ENCODE assay signal across 8 mouse cellular contexts in the genomic region with DNA sequence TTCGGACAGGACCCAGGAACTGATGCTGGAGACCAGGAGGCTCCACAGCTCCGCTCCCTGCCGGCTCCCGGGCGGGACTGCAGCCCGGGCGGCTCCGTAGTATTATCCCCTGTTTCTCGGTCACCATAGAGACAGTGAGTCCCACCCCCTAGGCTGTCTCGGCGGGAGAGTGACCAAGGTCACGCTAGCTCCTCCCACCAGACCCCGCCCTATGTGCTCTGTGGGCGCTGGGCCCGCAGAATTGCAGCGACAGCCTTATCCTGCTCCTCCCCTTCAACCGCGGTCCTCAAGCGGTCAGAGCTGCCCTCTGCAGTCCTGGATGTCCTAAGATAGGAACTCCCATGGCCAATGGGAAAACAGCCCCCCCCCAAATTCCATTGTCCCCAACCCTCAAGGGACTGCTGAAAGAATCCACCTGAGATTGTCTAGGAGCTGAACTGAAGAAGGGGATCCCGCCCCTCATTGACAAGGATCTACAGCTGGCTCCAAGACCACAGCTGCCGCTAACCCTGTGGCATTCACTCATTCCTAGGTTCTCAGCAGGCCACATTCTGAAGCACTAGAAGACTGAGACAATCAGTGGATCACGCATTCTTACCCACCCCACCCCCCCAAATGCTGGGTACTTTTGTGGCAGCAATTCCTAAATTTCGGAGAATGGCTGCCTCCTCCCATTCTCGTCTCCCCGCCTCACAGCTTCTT. TPM values are rescaled to one million over a fixed set of nuclear protein-coding genes. Genes with fewer than 3 reads are reported as not detected.
A peak's percentile ranks its signal among the peaks of the same experiment; 100 is the strongest.
DNase-seq lines count a peak whose midpoint lies in the region; ATAC-seq and TF ChIP-seq lines count a peak whose summit lies in the region.

A gene (minus strand): TSS at position 213 of the 702 bp plus-strand sequence.

- H3K27ac ChIP-seq in forebrain, embryonic 14.5 days (ENCODE audit: low read depth, low read length) = peak within 1 kb of the TSS; percentile 60
- peak within 1 kb of the TSS; percentile 54 for H3K27ac ChIP-seq in heart, postnatal 0 days (ENCODE audit: low read depth)
- no peak within 1 kb of the TSS for H3K27ac ChIP-seq in liver, embryonic 15.5 days (replicated peaks)
- H3K27ac ChIP-seq in neural tube, embryonic 12.5 days = peak within 1 kb of the TSS; percentile 72
- H3K27ac ChIP-seq in stomach, postnatal 0 days (replicated peaks) = peak within 1 kb of the TSS; percentile 30

- H3K4me3 ChIP-seq in E14TG2a.4 (replicated peaks; ENCODE audit: low read length) = peak within 1 kb of the TSS; percentile 63
- H3K4me3 ChIP-seq in forebrain, embryonic 14.5 days (ENCODE audit: low read depth, low read length) = peak within 1 kb of the TSS; percentile 31
- peak within 1 kb of the TSS; percentile 37 for H3K4me3 ChIP-seq in heart, postnatal 0 days (ENCODE audit: low read depth, low read length)
- peak within 1 kb of the TSS; percentile 29 for H3K4me3 ChIP-seq in liver, embryonic 15.5 days (replicated peaks)
- peak within 1 kb of the TSS; percentile 46 for H3K4me3 ChIP-seq in neural tube, embryonic 12.5 days
- peak within 1 kb of the TSS; percentile 36 for H3K4me3 ChIP-seq in stomach, postnatal 0 days (ENCODE audit: low read depth, low read length)

- H3K4me1 ChIP-seq in E14TG2a.4 (replicated peaks; ENCODE audit: low read depth, low read length) = peaks cover 88% of the 10 kb centered on the region
- peaks cover 30% of the 10 kb centered on the region for H3K4me1 ChIP-seq in forebrain, embryonic 14.5 days (ENCODE audit: control insufficient read depth, insufficient read depth, low read length)
- peaks cover 30% of the 10 kb centered on the region for H3K4me1 ChIP-seq in heart, postnatal 0 days (ENCODE audit: control insufficient read depth, insufficient read depth)
- peaks cover 54% of the 10 kb centered on the region for H3K4me1 ChIP-seq in liver, embryonic 15.5 days (replicated peaks)
- H3K4me1 ChIP-seq in neural tube, embryonic 12.5 days = peaks cover 76% of the 10 kb centered on the region
- H3K4me1 ChIP-seq in stomach, postnatal 0 days (replicated peaks; ENCODE audit: control insufficient read depth, insufficient read depth) = peaks cover 2% of the 10 kb centered on the region; the same call in 1 of the 2 replicates

- WGBS in forebrain, embryonic 14.5 days = 5% methylated on average over 25 of the region's 25 CpGs
- 11% methylated on average over 25 of the region's 25 CpGs for WGBS in heart, postnatal 0 days
- 7% methylated on average over 25 of the region's 25 CpGs for WGBS in liver, embryonic 15.5 days (ENCODE audit: insufficient replicate concordance)
- WGBS in neural tube, embryonic 12.5 days = 2% methylated on average over 25 of the region's 25 CpGs
- WGBS in stomach, postnatal 0 days = 9% methylated on average over 25 of the region's 25 CpGs

- TF ChIP-seq CTCF in E14TG2a.4 (conservative IDR thresholded peaks at IDR 0.05; ENCODE audit: low read length) = peak; percentile 21
- peak; percentile 29; the same call in 1 of the 2 replicates for TF ChIP-seq CTCF in heart, postnatal 0 days (IDR thresholded peaks at IDR 0.05; ENCODE audit: low read depth)
- TF ChIP-seq CTCF in stomach, postnatal 0 days (IDR thresholded peaks at IDR 0.05; ENCODE audit: low read depth) = peak; percentile 77

- peak within 1 kb of the TSS; percentile 59 for H3K4me2 ChIP-seq in forebrain, embryonic 14.5 days (ENCODE audit: low read length)
- peak within 1 kb of the TSS; percentile 64 for H3K4me2 ChIP-seq in heart, postnatal 0 days (ENCODE audit: low read depth, low read length)
- peak within 1 kb of the TSS; percentile 55 for H3K4me2 ChIP-seq in liver, embryonic 15.5 days
- H3K4me2 ChIP-seq in neural tube, embryonic 12.5 days (replicated peaks) = peak within 1 kb of the TSS; percentile 69
- H3K4me2 ChIP-seq in stomach, postnatal 0 days (replicated peaks; ENCODE audit: low read depth) = peak within 1 kb of the TSS; percentile 56

- 0 out of 2 replicates have a peak, but pooled peaks cover 9% of the 10 kb centered on the region for H3K36me3 ChIP-seq in E14TG2a.4 (ENCODE audit: insufficient read depth, low read length)
- no peaks in the 10 kb centered on the region for H3K36me3 ChIP-seq in forebrain, embryonic 14.5 days (ENCODE audit: control insufficient read depth, insufficient read depth, low read length)
- H3K36me3 ChIP-seq in heart, postnatal 0 days (replicated peaks; ENCODE audit: control insufficient read depth, insufficient read depth, low read length) = peaks cover 13% of the 10 kb centered on the region
- H3K36me3 ChIP-seq in liver, embryonic 15.5 days (replicated peaks) = no peaks in the 10 kb centered on the region
- H3K36me3 ChIP-seq in neural tube, embryonic 12.5 days = peaks cover 23% of the 10 kb centered on the region
- peaks cover 7% of the 10 kb centered on the region; the same call in 1 of the 2 replicates for H3K36me3 ChIP-seq in stomach, postnatal 0 days (ENCODE audit: control insufficient read depth, insufficient read depth, low read length)

- H3K9me3 ChIP-seq in E14TG2a.4 (ENCODE audit: low read length) = no peaks in the 10 kb centered on the region
- H3K9me3 ChIP-seq in forebrain, embryonic 14.5 days (replicated peaks; ENCODE audit: control insufficient read depth, low read length) = no peaks in the 10 kb centered on the region
- H3K9me3 ChIP-seq in heart, postnatal 0 days (replicated peaks; ENCODE audit: control insufficient read depth, low read length) = no peaks in the 10 kb centered on the region
- H3K9me3 ChIP-seq in liver, embryonic 15.5 days (replicated peaks) = no peaks in the 10 kb centered on the region
- no peaks in the 10 kb centered on the region for H3K9me3 ChIP-seq in neural tube, embryonic 12.5 days
- no peaks in the 10 kb centered on the region for H3K9me3 ChIP-seq in stomach, postnatal 0 days (ENCODE audit: control insufficient read depth, low read length)

- 0 out of 2 replicates have a peak, but pooled peaks have one; percentile 64 for TF ChIP-seq EP300 in heart, postnatal 0 days (IDR thresholded peaks at IDR 0.05; ENCODE audit: low read depth)
- TF ChIP-seq EP300 in stomach, postnatal 0 days (optimal IDR thresholded peaks at IDR 0.05) = no peak

- peak within 1 kb of the TSS; percentile 61 for H3K9ac ChIP-seq in forebrain, embryonic 14.5 days (ENCODE audit: low read length)
- no peak within 1 kb of the TSS for H3K9ac ChIP-seq in heart, postnatal 0 days (replicated peaks; ENCODE audit: low read depth, low read length)
- H3K9ac ChIP-seq in liver, embryonic 15.5 days = no peak within 1 kb of the TSS
- peak within 1 kb of the TSS; percentile 54 for H3K9ac ChIP-seq in neural tube, embryonic 12.5 days
- H3K9ac ChIP-seq in stomach, postnatal 0 days (ENCODE audit: low read length) = peak within 1 kb of the TSS; percentile 50

- DNase-seq in cerebellum, adult 11-12 months = peak; percentile 94
- peak; percentile 90 for DNase-seq in forebrain, embryonic 14.5 days (ENCODE audit: low spot score)
- peak; percentile 95 for DNase-seq in heart, postnatal 0 days (ENCODE audit: low spot score)
- DNase-seq in kidney, postnatal 36 days = peak; percentile 96
- DNase-seq in stomach, postnatal 0 days (ENCODE audit: low spot score) = peak; percentile 97

- peak; percentile 89 for ATAC-seq in forebrain, embryonic 14.5 days
- ATAC-seq in heart, postnatal 0 days (ENCODE audit: insufficient read depth, low read depth) = peak; percentile 97
- ATAC-seq in liver, embryonic 15.5 days (ENCODE audit: insufficient read depth) = peak; percentile 79
- ATAC-seq in neural tube, embryonic 12.5 days (ENCODE audit: low FRiP score, low read depth) = peak; percentile 87
- ATAC-seq in stomach, postnatal 0 days (ENCODE audit: low FRiP score, low TSS enrichment) = peak; percentile 95

- peaks cover 74% of the 10 kb centered on the region for H3K27me3 ChIP-seq in E14TG2a.4 (ENCODE audit: insufficient read depth, low read length)
- H3K27me3 ChIP-seq in forebrain, embryonic 14.5 days (replicated peaks; ENCODE audit: control insufficient read depth, insufficient read depth, low read length) = 0 out of 2 replicates have a peak, but pooled peaks cover 4% of the 10 kb centered on the region
- no peaks in the 10 kb centered on the region for H3K27me3 ChIP-seq in heart, postnatal 0 days (ENCODE audit: control insufficient read depth, insufficient read depth, low read length)
- H3K27me3 ChIP-seq in liver, embryonic 15.5 days = peaks cover 92% of the 10 kb centered on the region
- peaks cover 9% of the 10 kb centered on the region; the same call in 1 of the 2 replicates for H3K27me3 ChIP-seq in neural tube, embryonic 12.5 days (replicated peaks)
- no peaks in the 10 kb centered on the region for H3K27me3 ChIP-seq in stomach, postnatal 0 days (ENCODE audit: control insufficient read depth, insufficient read depth, low read length)

RNA-seq across cellular contexts. Expression of the gene that starts here (rescaled TPM):
- polyA plus RNA-seq in forebrain, embryonic 14.5 days (2014; fragmentation: Nextera tagmentation; extraction: Ambion mirVana) = 49.2 and 57.0 TPM in 2 replicates
- total RNA-seq in heart, postnatal 0 days (2014; rRNA removed; ENCODE audit: low replicate concordance) = 12.9 and 19.8 TPM in 2 replicates
- polyA plus RNA-seq in heart, postnatal 0 days (2015; fragmentation: Nextera tagmentation; extraction: Ambion mirVana) = 37.8 and 42.3 TPM in 2 replicates
- polyA plus RNA-seq in liver, embryonic 15.5 days (2015; fragmentation: Nextera tagmentation; extraction: Ambion mirVana) = 3.1 and 4.8 TPM in 2 replicates
- 242 and 246 TPM in 2 replicates for polyA plus RNA-seq in neural tube, embryonic 12.5 days (2016; fragmentation: Nextera tagmentation; extraction: Ambion mirVana)
- 89.9 and 99.8 TPM in 2 replicates for polyA plus RNA-seq in stomach, postnatal 0 days (2015; fragmentation: Nextera tagmentation; extraction: Ambion mirVana)

Comparison
In these comparisons a context has a peak if more than half of its experiments do, and no peak if none do; other contexts are left out.
1. CTCF ChIP-seq: peak in every context shown above with its lines; median percentile 77 in stomach, postnatal 0 days; 29 in heart, postnatal 0 days; 21 in E14TG2a.4.
2. H3K9ac ChIP-seq: peak in forebrain, embryonic 14.5 days (single experiment), neural tube, embryonic 12.5 days (single experiment) and stomach, postnatal 0 days (single experiment); none in heart, postnatal 0 days (single experiment) and liver, embryonic 15.5 days (single experiment).
3. Peak in every context shown above with its lines, with median percentiles within 50 percentile points of each other: H3K4me3 ChIP-seq, DNase-seq, ATAC-seq and H3K4me2 ChIP-seq.